Mouse (Mus musculus): ENCODE results near the gene Cd86. TPM values are rescaled to one million over a fixed set of nuclear protein-coding genes. Genes with fewer than 3 reads are reported as not detected.
A peak's percentile ranks its signal among the peaks of the same experiment; 100 is the strongest.

Gene Cd86
- polyA plus RNA-seq, 1 experiment from 2014 or later = 2.6 TPM

DNA sequence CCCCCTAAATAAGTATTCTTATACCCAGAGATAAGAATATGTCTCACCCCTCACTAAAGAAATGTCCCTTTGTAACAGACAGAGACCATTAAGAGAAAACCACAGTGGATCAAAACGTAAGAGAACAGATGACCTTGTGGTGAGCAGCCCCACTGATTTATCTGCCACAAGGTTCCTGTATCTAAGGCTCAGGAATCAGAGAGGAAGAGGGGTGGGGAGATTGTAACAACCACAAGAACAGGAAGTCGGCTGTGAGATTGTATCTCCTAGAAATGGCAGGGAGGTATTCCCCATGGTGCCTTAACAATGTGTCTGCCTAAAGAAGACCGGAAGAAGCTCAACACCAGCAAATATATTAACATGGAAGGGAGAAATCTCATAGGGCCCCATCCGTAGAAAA lies 77.9 kb downstream of the Cd86 start:
- Histone ChIP-seq H3K36me3 (no peaks in the 10 kb centered on the region), H3K4me2 (no peak overlapping the region), H3K27ac (no peak overlapping the region), H3K9me3 (no peaks in the 10 kb centered on the region), H3K9ac (no peak overlapping the region), H3K4me3 (no peak overlapping the region), H3K27me3 (no peaks in the 10 kb centered on the region), H3K4me1 (no peaks in the 10 kb centered on the region)
- no peak for ATAC-seq (ENCODE audit: borderline replicate concordance, extremely low read depth, low FRiP score, low TSS enrichment)
- 47% methylated on average over 4 of the region's 4 CpGs for WGBS

DNA sequence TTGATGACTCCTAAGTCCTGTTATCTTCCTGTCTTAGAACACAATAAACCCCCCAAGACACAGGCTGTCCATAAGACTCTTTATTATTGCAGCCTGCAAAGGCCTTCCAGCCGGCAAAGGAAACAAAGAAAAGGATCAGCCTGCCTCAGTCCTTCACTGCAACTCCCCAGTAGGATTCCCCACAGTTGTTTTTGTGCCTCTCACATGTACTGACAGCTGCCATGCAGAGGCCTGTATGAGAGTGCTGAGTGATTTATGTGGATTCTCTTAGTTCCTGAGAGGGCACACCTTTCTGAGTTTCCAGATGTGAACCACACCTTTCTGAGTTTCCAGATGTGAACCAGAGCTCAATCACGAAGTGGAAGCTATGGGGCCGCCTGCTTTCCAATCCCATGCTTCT lies 83.8 kb downstream of the Cd86 start:
- Histone ChIP-seq H3K27me3 (no peaks in the 10 kb centered on the region), H3K4me1 (no peaks in the 10 kb centered on the region), H3K4me2 (no peak overlapping the region), H3K27ac (no peak overlapping the region), H3K36me3 (no peaks in the 10 kb centered on the region), H3K4me3 (no peak overlapping the region), H3K9me3 (no peaks in the 10 kb centered on the region), H3K9ac (no peak overlapping the region)
- ATAC-seq (ENCODE audit: borderline replicate concordance, extremely low read depth, low FRiP score, low TSS enrichment) = no peak
- 58% methylated on average over 3 of the region's 3 CpGs for WGBS

DNA sequence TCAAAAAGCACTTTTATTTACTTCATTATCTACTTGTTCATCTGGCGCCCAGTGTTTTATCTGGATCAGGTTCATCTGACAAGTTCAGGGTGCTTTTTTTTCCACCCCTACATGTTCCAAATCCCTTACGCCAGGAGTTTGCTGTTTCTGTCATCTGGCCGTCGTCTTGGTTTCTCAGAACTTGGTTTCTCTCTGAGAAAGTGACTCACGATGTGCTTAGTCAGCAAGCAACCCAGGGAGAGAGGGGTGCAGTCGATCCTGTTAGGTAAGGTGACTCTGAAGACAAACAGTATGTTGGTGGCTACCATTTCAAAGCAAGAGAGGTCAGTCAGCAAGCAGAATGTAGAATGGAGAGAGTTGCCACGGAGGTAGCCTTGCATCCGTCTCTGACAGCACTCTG lies 93.9 kb downstream of the Cd86 start:
- H3K27ac ChIP-seq = no peak overlapping the region
- no peaks in the 10 kb centered on the region for H3K9me3 ChIP-seq
- no peaks in the 10 kb centered on the region for H3K36me3 ChIP-seq
- 52% methylated on average over 8 of the region's 8 CpGs for WGBS
- H3K9ac ChIP-seq = no peak overlapping the region
- H3K4me3 ChIP-seq = no peak overlapping the region
- no peaks in the 10 kb centered on the region for H3K27me3 ChIP-seq
- no peaks in the 10 kb centered on the region for H3K4me1 ChIP-seq
- no peak overlapping the region for H3K4me2 ChIP-seq
- ATAC-seq (ENCODE audit: borderline replicate concordance, extremely low read depth, low FRiP score, low TSS enrichment) = no peak

DNA sequence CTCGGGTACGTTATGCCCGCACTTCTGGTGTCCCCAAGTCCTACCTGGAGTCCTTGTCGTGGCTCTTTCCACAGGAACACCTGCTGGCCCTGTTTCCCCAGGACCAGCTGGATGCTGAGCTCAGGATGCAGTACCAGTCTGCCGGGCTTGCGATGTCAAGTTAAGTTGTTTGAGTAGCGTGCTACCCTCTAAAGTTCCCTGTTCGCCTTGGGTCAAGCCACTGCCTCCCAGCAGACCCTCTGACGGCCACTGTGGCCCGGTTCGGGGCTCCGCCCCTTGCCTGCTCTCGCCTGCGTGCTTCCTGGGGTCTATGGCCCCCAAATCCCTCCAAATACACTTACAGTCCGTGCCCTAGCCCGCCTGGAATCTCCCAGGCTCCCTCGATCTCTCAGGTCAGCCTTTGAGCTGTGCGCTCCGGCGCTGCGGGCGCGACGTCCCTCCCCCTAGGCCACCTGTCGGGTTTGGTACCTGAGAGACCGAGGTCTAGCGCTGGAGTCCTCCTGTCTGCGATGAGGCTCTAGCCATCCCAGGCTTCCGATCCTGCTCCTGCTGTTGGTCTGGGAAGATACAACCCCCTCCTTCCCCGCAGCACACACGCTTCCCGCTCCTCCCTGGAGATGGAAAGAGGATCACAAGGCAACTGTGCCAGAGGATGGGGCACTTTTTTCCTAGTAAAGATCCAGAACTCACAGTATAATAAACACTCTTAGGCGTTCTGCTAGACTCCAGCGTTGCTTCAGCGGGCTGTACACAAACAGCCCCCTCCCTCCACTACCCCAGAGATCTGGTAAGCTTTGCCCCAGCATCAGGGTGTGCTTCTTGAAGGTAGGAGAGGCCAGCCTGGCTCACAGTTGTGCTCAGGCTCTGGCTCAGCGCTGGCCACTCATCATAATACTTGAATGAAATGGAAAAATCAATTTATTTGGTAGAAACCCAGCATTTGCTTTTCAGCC lies 104.2 kb downstream of the Cd86 start, which contains the start of gene Casr:
TSS of gene Casr (minus strand) at position 756 of the 953 bp plus-strand sequence.
- Histone ChIP-seq H3K4me3 (peak within 1 kb of the TSS; percentile 13), H3K27me3 (peaks cover 19% of the 10 kb centered on the region), H3K9ac (no peak within 1 kb of the TSS), H3K36me3 (no peaks in the 10 kb centered on the region), H3K27ac (no peak within 1 kb of the TSS), H3K9me3 (no peaks in the 10 kb centered on the region), H3K4me2 (peak within 1 kb of the TSS; percentile 44), H3K4me1 (no peaks in the 10 kb centered on the region)
- WGBS = 2% methylated on average over 36 of the region's 36 CpGs
- ATAC-seq (ENCODE audit: borderline replicate concordance, extremely low read depth, low FRiP score, low TSS enrichment) = no peak

DNA sequence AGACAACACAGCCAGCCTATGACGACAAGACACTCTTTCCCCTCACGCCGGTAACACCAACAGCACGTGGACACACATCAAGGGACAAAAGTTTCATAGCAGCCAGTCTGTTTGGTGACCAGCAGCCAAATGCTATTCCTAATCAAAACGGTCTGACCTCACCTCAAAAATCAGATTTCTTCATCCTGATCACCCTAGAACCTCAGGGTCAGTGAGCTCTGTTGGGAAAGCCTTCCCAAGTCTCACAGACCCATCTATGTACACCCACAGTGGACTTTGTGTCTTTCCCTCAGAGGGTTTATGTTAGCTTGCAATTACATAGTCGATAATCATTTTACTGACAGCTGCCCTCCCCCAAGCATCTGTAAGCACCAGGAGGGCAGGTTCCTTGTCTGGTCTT lies 106.3 kb downstream of the Cd86 start:
- WGBS = 78% methylated on average over 6 of the region's 6 CpGs
- H3K4me2 ChIP-seq = no peak overlapping the region
- no peak overlapping the region for H3K27ac ChIP-seq

DNA sequence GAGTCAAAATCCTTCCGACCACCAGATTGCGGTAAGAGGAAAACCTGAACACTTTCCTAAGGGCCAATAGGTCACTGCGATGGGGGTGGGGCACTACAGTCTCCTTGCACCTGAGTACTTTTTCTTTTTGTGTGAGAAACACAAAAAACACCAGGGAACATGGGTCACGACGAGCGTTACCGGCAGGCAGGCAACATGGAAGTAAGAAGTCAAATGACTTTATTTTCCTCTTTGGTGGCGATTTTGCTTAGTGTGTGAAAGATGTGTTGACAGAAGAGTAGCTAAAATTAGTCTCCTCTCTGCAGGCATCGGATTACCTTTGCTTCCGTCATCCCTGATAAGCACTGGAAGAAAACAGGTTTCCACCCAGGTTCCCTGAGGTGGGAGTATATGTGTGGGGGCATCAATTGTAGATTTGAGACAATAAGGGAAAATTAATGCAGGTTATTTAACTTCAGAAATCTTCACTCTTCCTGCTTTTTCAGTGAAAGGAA lies 110.2 kb downstream of the Cd86 start:
- Histone ChIP-seq H3K9ac (no peak overlapping the region), H3K27ac (no peak overlapping the region), H3K27me3 (0 out of 2 replicates have a peak, but pooled peaks cover 6% of the 10 kb centered on the region), H3K4me2 (no peak overlapping the region), H3K9me3 (no peaks in the 10 kb centered on the region), H3K4me1 (no peaks in the 10 kb centered on the region), H3K36me3 (no peaks in the 10 kb centered on the region), H3K4me3 (no peak overlapping the region)
- WGBS = 42% methylated on average over 10 of the region's 10 CpGs
- ATAC-seq (ENCODE audit: borderline replicate concordance, extremely low read depth, low FRiP score, low TSS enrichment) = no peak

More for the DNA sequence above, 106.3 kb downstream of the Cd86 start:
- no peaks in the 10 kb centered on the region for H3K9me3 ChIP-seq
- H3K36me3 ChIP-seq = no peaks in the 10 kb centered on the region
- no peak overlapping the region for H3K9ac ChIP-seq
- peaks cover 19% of the 10 kb centered on the region for H3K27me3 ChIP-seq
- H3K4me3 ChIP-seq = no peak overlapping the region
- no peaks in the 10 kb centered on the region for H3K4me1 ChIP-seq
- ATAC-seq (ENCODE audit: borderline replicate concordance, extremely low read depth, low FRiP score, low TSS enrichment) = no peak

Other genes with a start within 250 kb of the Cd86 start
- 0.42 and 1.4 TPM in 2 replicates for gene Stfa3, start 210.7 kb downstream of the Cd86 start, polyA plus RNA-seq (2015; fragmentation: Nextera tagmentation; extraction: Ambion mirVana)
- 0.04 TPM in 1 of 2 replicates, not detected in the other for gene Casr, start 103.9 kb downstream of the Cd86 start, polyA plus RNA-seq (2015; fragmentation: Nextera tagmentation; extraction: Ambion mirVana)
- 6.0 and 7.1 TPM in 2 replicates for gene Ildr1, start 27.9 kb upstream of the Cd86 start, polyA plus RNA-seq (2015; fragmentation: Nextera tagmentation; extraction: Ambion mirVana)
- gene Slc15a2, start 118.9 kb upstream of the Cd86 start, polyA plus RNA-seq (2015; fragmentation: Nextera tagmentation; extraction: Ambion mirVana) = 41.7 and 42.8 TPM in 2 replicates
- 30.2 and 32.2 TPM in 2 replicates for gene Iqcb1, start 162.3 kb upstream of the Cd86 start, polyA plus RNA-seq (2015; fragmentation: Nextera tagmentation; extraction: Ambion mirVana)
- 0.90 and 1.5 TPM in 2 replicates for gene Eaf2, start 208.9 kb upstream of the Cd86 start, polyA plus RNA-seq (2015; fragmentation: Nextera tagmentation; extraction: Ambion mirVana)
- 87.6 and 90.5 TPM in 2 replicates for gene Golgb1, start 209.1 kb upstream of the Cd86 start, polyA plus RNA-seq (2015; fragmentation: Nextera tagmentation; extraction: Ambion mirVana)